Mouse (Mus musculus) bone marrow, adult 2 months (tissue): ENCODE measurements at regions not wholly inside any gene's neighbourhood (a gene's known extent, or its start where the extent isn't known, plus 50 kb on each side); places are given as distances from the start of the nearest gene placed in this dataset.

Experiments used
- CTCF ChIP-seq: fragments of 200-500 bp; IDR thresholded peaks from 2 replicates; pipeline ENCODE4 v1.5.1; 2011; ENCODE audit warnings: low read length, control low read depth; ENCODE audit not compliant: control insufficient read depth, insufficient read depth
- POLR2A ChIP-seq: fragments of 200-500 bp; IDR thresholded peaks from 2 replicates; pipeline ENCODE4 v1.6.1; 2011; ENCODE audit warnings: low read depth, mild to moderate bottlenecking, control low read depth, low read length, borderline replicate concordance; ENCODE audit not compliant: control insufficient read depth

DNA sequence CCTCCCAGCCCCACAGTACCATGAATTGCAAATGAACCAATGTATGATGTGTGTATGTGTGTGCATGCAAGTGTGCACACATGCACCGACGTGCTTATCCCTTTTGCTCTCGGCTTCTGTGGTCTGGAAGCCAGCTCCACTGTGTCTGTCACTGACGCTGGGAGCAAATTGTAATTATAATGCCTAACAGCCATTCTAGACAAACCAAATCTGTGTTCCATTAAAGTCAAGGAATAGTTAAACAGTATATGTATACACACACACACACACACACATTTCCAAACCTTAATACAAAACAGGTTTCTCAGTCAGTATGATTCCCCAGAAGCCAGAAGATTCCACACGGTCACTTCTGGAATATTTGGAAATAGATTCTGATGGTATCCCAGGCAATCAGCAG is 560.3 kb upstream of the Gm26657 start:
- TF ChIP-seq CTCF, result no peak
- no peak for TF ChIP-seq POLR2A
